Mouse (Mus musculus) olfactory bulb, adult 2 months (tissue): ENCODE data around the gene 9830107B12Rik. TPM values are rescaled to one million over a fixed set of nuclear protein-coding genes. Genes with fewer than 3 reads are reported as not detected.
A peak's percentile ranks its signal among the peaks of the same experiment; 100 is the strongest.

Source experiments
- H3K27ac ChIP-seq: fragments of 200-500 bp; 2 replicates; pipeline ENCODE4 v1.5.1; 2012; ENCODE audit warnings: low read depth, low read length; ENCODE audit not compliant: insufficient read depth
- H3K4me1 ChIP-seq: fragments of 200-500 bp; 2 replicates; pipeline ENCODE4 v1.6.1; 2012; ENCODE audit warnings: low read length; ENCODE audit not compliant: control insufficient read depth, insufficient read depth
- H3K4me3 ChIP-seq: fragments of 200-500 bp; 2 replicates; pipeline ENCODE4 v1.5.1; 2012; ENCODE audit warnings: mild to moderate bottlenecking, low read depth, low read length, moderate library complexity; ENCODE audit not compliant: insufficient read depth
- CTCF ChIP-seq: fragments of 200-500 bp; IDR thresholded peaks from 2 replicates; pipeline ENCODE4 v1.5.1; 2012; ENCODE audit warnings: low read depth, mild to moderate bottlenecking, low read length, moderate library complexity; ENCODE audit not compliant: insufficient read depth
- POLR2A ChIP-seq: fragments of 200-500 bp; IDR thresholded peaks from 2 replicates; pipeline ENCODE4 v1.6.1; 2012; ENCODE audit warnings: mild to moderate bottlenecking, low read depth, low read length, moderate library complexity; ENCODE audit not compliant: insufficient read depth
- WGBS: fragments of 180-500 bp; shearing (Covaris S2); methylation state at CpG from one replicate; pipeline ENCODE4 v1.1.7; 2018; 5-methylcytosine and 5-hydroxymethylcytosine counted together
- polyA plus RNA-seq: library from polyadenylated mRNA; stranded (reverse); fragments of >200 nt; gene quantifications from 2 replicates; pipeline ENCODE4 v1.2.4, GENCODE M21; 2012; ENCODE audit warnings: low replicate concordance; ENCODE audit not compliant: missing spikeins, insufficient read depth, insufficient read length

9830107B12Rik gene
- polyA plus RNA-seq, 1 experiment, result not detected

- no peak for TF ChIP-seq POLR2A
- no peak for TF ChIP-seq CTCF
- Histone ChIP-seq H3K27ac (no peak overlapping the region), H3K4me3 (no peak overlapping the region), H3K4me1 (no peaks in the 10 kb centered on the region)
- 37% methylated on average over 8 of the region's 8 CpGs for WGBS
These were observed 35.4 kb downstream of the 9830107B12Rik start for GRCm38 (mm10) chr17:48110547-48111287.

GRCm38 (mm10) chr17:48108520-48108919, 37.5 kb downstream of the 9830107B12Rik start:
- 89% methylated on average over 3 of the region's 3 CpGs for WGBS
- Histone ChIP-seq H3K27ac (no peak overlapping the region), H3K4me1 (no peaks in the 10 kb centered on the region), H3K4me3 (no peak overlapping the region)
- TF ChIP-seq CTCF (no peak), POLR2A (no peak)

- no peak overlapping the region for H3K4me3 ChIP-seq
- no peak for TF ChIP-seq CTCF
- no peak for TF ChIP-seq POLR2A
- 82% methylated on average over 6 of the region's 6 CpGs for WGBS
- no peak overlapping the region for H3K27ac ChIP-seq
- no peaks in the 10 kb centered on the region for H3K4me1 ChIP-seq
These were observed 38.2 kb downstream of the 9830107B12Rik start for GRCm38 (mm10) chr17:48107862-48108261.

GRCm38 (mm10) chr17:48107333-48107732, 38.7 kb downstream of the 9830107B12Rik start:
- no peak overlapping the region for H3K27ac ChIP-seq
- 66% methylated on average over 4 of the region's 4 CpGs for WGBS
- H3K4me1 ChIP-seq, result no peaks in the 10 kb centered on the region
- H3K4me3 ChIP-seq, result no peak overlapping the region
- TF ChIP-seq CTCF, result no peak

- 13% methylated on average over 21 of the region's 21 CpGs for WGBS
- Histone ChIP-seq H3K27ac (no peak overlapping the region), H3K4me3 (peak overlapping the region; percentile 9; the same call in 1 of the 2 replicates), H3K4me1 (peaks cover 31% of the 10 kb centered on the region)
- TF ChIP-seq POLR2A, result no peak
- peak; percentile 99 for TF ChIP-seq CTCF
These were observed 45.3 kb downstream of the 9830107B12Rik start for GRCm38 (mm10) chr17:48100441-48101417.

- no peak for TF ChIP-seq CTCF
- no peak for TF ChIP-seq POLR2A
- 13% methylated on average over 11 of the region's 11 CpGs for WGBS
- Histone ChIP-seq H3K4me1 (peaks cover 36% of the 10 kb centered on the region), H3K27ac (no peak overlapping the region), H3K4me3 (no peak overlapping the region)
These were observed 46.8 kb downstream of the 9830107B12Rik start for GRCm38 (mm10) chr17:48099312-48099711.

- 2% methylated on average over 19 of the region's 19 CpGs for WGBS
- Histone ChIP-seq H3K27ac (no peak overlapping the region), H3K4me3 (no peak overlapping the region), H3K4me1 (peaks cover 36% of the 10 kb centered on the region)
- TF ChIP-seq POLR2A, result no peak
- no peak for TF ChIP-seq CTCF
These were observed 47.6 kb downstream of the 9830107B12Rik start for GRCm38 (mm10) chr17:48098528-48098890.

- no peak overlapping the region for H3K27ac ChIP-seq
- WGBS, result 2% methylated on average over 42 of the region's 43 CpGs
- TF ChIP-seq CTCF (no peak), POLR2A (no peak)
- no peak overlapping the region for H3K4me3 ChIP-seq
- peaks cover 36% of the 10 kb centered on the region for H3K4me1 ChIP-seq
These were observed 48.1 kb downstream of the 9830107B12Rik start for GRCm38 (mm10) chr17:48097743-48098527.
